Comparison of ENCODE assay signal across 17 mouse cellular contexts in genomic region chr9:103385600-103385999, GRCm38 (mm10).
"Had no signal": no experiment of that assay in that cellular context is flagged by ENCODE, and none has a peak within 500 bp of the region (broad histone marks: within the 10 kb centered on the region; RNA-seq: fewer than 3 reads in every experiment).

No protein-coding gene starts in this region.

- H3K4me1 ChIP-seq: liver, embryonic 15.5 days had no signal

- H3K9ac ChIP-seq: liver, embryonic 15.5 days; liver, postnatal 0 days; lung, embryonic 15.5 days; midbrain, embryonic 12.5 days; neural tube, embryonic 12.5 days; stomach, embryonic 15.5 days had no signal

- H3K4me2 ChIP-seq: liver, embryonic 15.5 days; lung, embryonic 15.5 days; midbrain, embryonic 12.5 days; neural tube, embryonic 12.5 days; stomach, embryonic 15.5 days had no signal

- H3K27ac ChIP-seq: liver, embryonic 15.5 days; lung, embryonic 15.5 days; macrophage; midbrain, embryonic 12.5 days; neural tube, embryonic 12.5 days; stomach, embryonic 15.5 days had no signal

- H3K36me3 ChIP-seq: liver, embryonic 15.5 days; lung, embryonic 15.5 days; midbrain, embryonic 12.5 days; neural tube, embryonic 12.5 days; stomach, embryonic 15.5 days had no signal

- H3K27me3 ChIP-seq: liver, embryonic 15.5 days; lung, embryonic 15.5 days; megakaryocyte, embryonic 14.5 days; midbrain, embryonic 12.5 days; neural tube, embryonic 12.5 days; stomach, embryonic 15.5 days had no signal

- H3K9me3 ChIP-seq: liver, embryonic 15.5 days; lung, embryonic 15.5 days; megakaryocyte, embryonic 14.5 days; midbrain, embryonic 12.5 days; neural tube, embryonic 12.5 days; stomach, embryonic 15.5 days had no signal

- H3K4me3 ChIP-seq: liver, embryonic 15.5 days; lung, embryonic 15.5 days; megakaryocyte, embryonic 14.5 days; midbrain, embryonic 12.5 days; neural tube, embryonic 12.5 days; stomach, embryonic 15.5 days had no signal

- ATAC-seq: liver, postnatal 0 days; lung, postnatal 0 days had no signal

- DNase-seq: liver, postnatal 0 days; lung, adult 2 months; lung, postnatal 14 days; lung, postnatal 36 days; midbrain, embryonic 14.5 days; right cerebral cortex, postnatal 14 days; thymus, adult 18-20 months; thymus, postnatal 14 days; thymus, postnatal 36 days had no signal
